Mouse (Mus musculus): ENCODE results near the gene Ffar2.
"Not testable (repeated sequence)": the region's sequence is repeated elsewhere in the genome, so short reads cannot be mapped to it uniquely, and the experiment has no call there.

Gene Ffar2

GRCm38 (mm10) chr7:30823675-30824074 lies at the start of gene Ffar2:
Gene Ffar2, minus strand, starts transcription at chr7:30823775.
- DNase-seq (ENCODE audit: low spot score in 2 of 2) = no peak

- peak in 1 of 2 experiments; percentile 76 for DNase-seq (ENCODE audit: low spot score in 2 of 2)
Measured at GRCm38 (mm10) chr7:30873083-30873482, 49.5 kb upstream of the Ffar2 start.

GRCm38 (mm10) chr7:30863386-30863785 lies 39.8 kb upstream of the Ffar2 start:
- DNase-seq (ENCODE audit: low spot score in 2 of 2) = no peak

- no peak for DNase-seq (ENCODE audit: low spot score in 2 of 2)
Measured at GRCm38 (mm10) chr7:30861464-30861863, 37.9 kb upstream of the Ffar2 start, which contains the start of gene Ffar1. Gene Ffar1, minus strand, starts transcription at chr7:30861564.

- peak; percentile 49 to 71 for DNase-seq (ENCODE audit: low spot score in 2 of 2)
Measured at GRCm38 (mm10) chr7:30859635-30860402, 36.2 kb upstream of the Ffar2 start.

- peak; percentile 59 to 75 for DNase-seq (ENCODE audit: low spot score in 2 of 2)
Measured at GRCm38 (mm10) chr7:30859290-30859634, 35.7 kb upstream of the Ffar2 start.

- no peak for DNase-seq (ENCODE audit: low spot score in 2 of 2)
Measured at GRCm38 (mm10) chr7:30857746-30858145, 34.2 kb upstream of the Ffar2 start.

- no peak for DNase-seq (ENCODE audit: low spot score in 2 of 2)
Measured at GRCm38 (mm10) chr7:30856078-30856477, 32.5 kb upstream of the Ffar2 start, which contains the start of gene Ffar3. Gene Ffar3, minus strand, starts transcription at chr7:30856178.

GRCm38 (mm10) chr7:30851421-30851820 lies 27.8 kb upstream of the Ffar2 start:
- DNase-seq (ENCODE audit: low spot score in 2 of 2) = no peak

GRCm38 (mm10) chr7:30847934-30848333 lies 24.4 kb upstream of the Ffar2 start:
- no peak for DNase-seq (ENCODE audit: low spot score in 2 of 2)

GRCm38 (mm10) chr7:30847386-30847785 lies 23.8 kb upstream of the Ffar2 start:
- no peak for DNase-seq (ENCODE audit: low spot score in 2 of 2)

GRCm38 (mm10) chr7:30846505-30847053 lies 23.0 kb upstream of the Ffar2 start:
- no peak for DNase-seq (ENCODE audit: low spot score in 2 of 2)

GRCm38 (mm10) chr7:30844676-30845297 lies 21.2 kb upstream of the Ffar2 start:
- DNase-seq (ENCODE audit: low spot score in 2 of 2) = no peak

- no peak for DNase-seq (ENCODE audit: low spot score in 2 of 2)
Measured at GRCm38 (mm10) chr7:30842092-30842491, 18.5 kb upstream of the Ffar2 start.

GRCm38 (mm10) chr7:30841379-30841778 lies 17.8 kb upstream of the Ffar2 start:
- DNase-seq (ENCODE audit: low spot score in 2 of 2) = no peak

GRCm38 (mm10) chr7:30840306-30840705 lies 16.7 kb upstream of the Ffar2 start:
- DNase-seq (ENCODE audit: low spot score in 2 of 2) = no peak

- no peak for DNase-seq (ENCODE audit: low spot score in 2 of 2)
Measured at GRCm38 (mm10) chr7:30837277-30837676, 13.7 kb upstream of the Ffar2 start.

GRCm38 (mm10) chr7:30832684-30833083 lies 9.1 kb upstream of the Ffar2 start:
- DNase-seq (ENCODE audit: low spot score in 2 of 2) = not testable (repeated sequence)

GRCm38 (mm10) chr7:30832261-30832660 lies 8.7 kb upstream of the Ffar2 start:
- DNase-seq (ENCODE audit: low spot score in 2 of 2) = no peak

- DNase-seq (ENCODE audit: low spot score in 2 of 2) = no peak
Measured at GRCm38 (mm10) chr7:30829428-30829827, 5.9 kb upstream of the Ffar2 start.

- DNase-seq (ENCODE audit: low spot score in 2 of 2) = not testable (repeated sequence)
Measured at GRCm38 (mm10) chr7:30828871-30829270, 5.3 kb upstream of the Ffar2 start.

- no peak for DNase-seq (ENCODE audit: low spot score in 2 of 2)
Measured at GRCm38 (mm10) chr7:30826660-30827059, 3.1 kb upstream of the Ffar2 start.

GRCm38 (mm10) chr7:30824306-30824705 lies 731 bp upstream of the Ffar2 start:
- DNase-seq (ENCODE audit: low spot score in 2 of 2) = no peak

Measured in cerebellum, postnatal 4 days (tissue).